Comparison of ENCODE assay signal across 9 mouse cellular contexts in the genomic region with DNA sequence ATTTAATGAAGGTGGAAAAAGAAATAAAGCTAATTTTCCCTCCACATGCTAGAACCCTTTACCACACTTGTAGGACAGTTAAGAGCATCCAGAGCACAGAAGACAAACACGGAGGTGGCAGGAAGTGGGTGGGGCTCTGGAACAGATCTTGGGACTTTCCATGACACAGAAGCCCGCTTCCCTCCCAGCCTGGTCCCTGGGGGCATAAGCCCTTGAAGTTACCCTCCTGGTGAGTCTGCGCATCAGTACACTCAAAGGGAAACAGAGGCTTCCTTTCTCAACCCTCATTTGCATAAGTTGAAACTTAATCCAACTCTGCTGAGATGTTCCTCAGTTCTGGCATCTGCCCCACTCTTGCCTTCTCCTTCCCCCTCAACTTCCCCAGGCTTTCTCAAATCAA.
DNase-seq lines count a peak whose midpoint lies in the region; ATAC-seq and TF ChIP-seq lines count a peak whose summit lies in the region.
"Had no signal": no experiment of that assay in that cellular context is flagged by ENCODE, and none has a peak within 500 bp of the region (broad histone marks: within the 10 kb centered on the region; RNA-seq: fewer than 3 reads in every experiment).

No protein-coding gene starts in this region.

- peak; percentile 12 for DNase-seq in liver, adult 2 months (ENCODE audit: extremely low read depth, low read depth, low spot score)
- DNase-seq in liver, embryonic 11.5 days (ENCODE audit: low spot score), result no peak
- DNase-seq in heart, adult 11 months, result peak; percentile 98
- DNase-seq in skeletal muscle tissue, adult 2 months (ENCODE audit: low read depth, low spot score), result peak; percentile 64
- DNase-seq in layer of hippocampus, postnatal 14 days (ENCODE audit: low spot score in 2 of 2), result no peak
- DNase-seq in midbrain, embryonic 10.5 days (ENCODE audit: low spot score), result no peak

- no peaks in the 10 kb centered on the region for H3K36me3 ChIP-seq in liver, adult 2 months (ENCODE audit: control insufficient read depth, insufficient read depth, low read length)
- H3K36me3 ChIP-seq in liver, embryonic 11.5 days (ENCODE audit: control insufficient read depth, insufficient read depth, low read length), result no peaks in the 10 kb centered on the region
- no peaks in the 10 kb centered on the region for H3K36me3 ChIP-seq in kidney, embryonic 14.5 days (ENCODE audit: control insufficient read depth, insufficient read depth, low read length)
- no peaks in the 10 kb centered on the region for H3K36me3 ChIP-seq in midbrain, embryonic 10.5 days
- H3K36me3 ChIP-seq: limb, embryonic 13.5 days had no signal

- H3K4me1 ChIP-seq in liver, adult 2 months (ENCODE audit: control insufficient read depth, insufficient read depth, low read length), result no peaks in the 10 kb centered on the region
- no peaks in the 10 kb centered on the region for H3K4me1 ChIP-seq in liver, embryonic 11.5 days (replicated peaks; ENCODE audit: control insufficient read depth, insufficient read depth, low read length)
- H3K4me1 ChIP-seq in kidney, embryonic 14.5 days (ENCODE audit: control insufficient read depth, insufficient read depth, low read length), result 0 out of 2 replicates have a peak, but pooled peaks cover 3% of the 10 kb centered on the region
- peaks cover 5% of the 10 kb centered on the region for H3K4me1 ChIP-seq in midbrain, embryonic 10.5 days

- H3K27me3 ChIP-seq in liver, adult 2 months (ENCODE audit: control insufficient read depth, insufficient read depth, low read length), result no peaks in the 10 kb centered on the region
- H3K27me3 ChIP-seq in liver, embryonic 11.5 days (replicated peaks; ENCODE audit: control insufficient read depth, insufficient read depth, low read length), result no peaks in the 10 kb centered on the region
- H3K27me3 ChIP-seq in kidney, embryonic 14.5 days (ENCODE audit: control insufficient read depth, insufficient read depth, low read length), result no peaks in the 10 kb centered on the region
- no peaks in the 10 kb centered on the region for H3K27me3 ChIP-seq in midbrain, embryonic 10.5 days (ENCODE audit: low read depth, poor library complexity, severe bottlenecking)
- H3K27me3 ChIP-seq: limb, embryonic 13.5 days had no signal

- no peak overlapping the region for H3K4me3 ChIP-seq in liver, adult 2 months (ENCODE audit: insufficient read depth, low read depth, low read length)
- H3K4me3 ChIP-seq in liver, embryonic 11.5 days (ENCODE audit: low read depth, low read length), result no peak overlapping the region
- H3K4me3 ChIP-seq in kidney, embryonic 14.5 days (ENCODE audit: low read length), result no peak overlapping the region
- H3K4me3 ChIP-seq in midbrain, embryonic 10.5 days, result no peak overlapping the region
- H3K4me3 ChIP-seq: limb, embryonic 13.5 days had no signal

- H3K27ac ChIP-seq in liver, adult 2 months (replicated peaks; ENCODE audit: insufficient read depth, low read depth, low read length), result no peak overlapping the region
- H3K27ac ChIP-seq in liver, embryonic 11.5 days (ENCODE audit: low read depth, low read length), result no peak overlapping the region
- peak overlapping the region; percentile 18; the same call in 1 of the 2 replicates for H3K27ac ChIP-seq in kidney, embryonic 14.5 days (ENCODE audit: low read depth, low read length)
- H3K27ac ChIP-seq in midbrain, embryonic 10.5 days (replicated peaks), result no peak overlapping the region
- H3K27ac ChIP-seq: limb, embryonic 13.5 days had no signal

- WGBS in liver, adult 2 months, result 22% methylated on average over 3 of the region's 3 CpGs
- WGBS in liver, embryonic 11.5 days, result 13% methylated on average over 3 of the region's 3 CpGs
- WGBS in kidney, embryonic 14.5 days, result 7% methylated on average over 3 of the region's 3 CpGs
- 12% methylated on average over 3 of the region's 3 CpGs for WGBS in midbrain, embryonic 10.5 days

- no peak for TF ChIP-seq POLR2A in liver, adult 2 months (IDR thresholded peaks at IDR 0.05; ENCODE audit: extremely low read depth, insufficient read depth, low read length)

- no peak overlapping the region for H3K9ac ChIP-seq in liver, adult 2 months (ENCODE audit: low read depth, low read length)
- H3K9ac ChIP-seq in liver, embryonic 11.5 days (ENCODE audit: low read depth, low read length), result no peak overlapping the region
- H3K9ac ChIP-seq in kidney, embryonic 14.5 days (ENCODE audit: low read depth, low read length), result no peak overlapping the region
- H3K9ac ChIP-seq: limb, embryonic 13.5 days had no signal

- no peak for TF ChIP-seq CTCF in liver, adult 2 months (IDR thresholded peaks at IDR 0.05; ENCODE audit: low read depth, low read length)

- H3K9me3 ChIP-seq in liver, embryonic 11.5 days (ENCODE audit: control insufficient read depth, low read length), result no peaks in the 10 kb centered on the region
- H3K9me3 ChIP-seq in kidney, embryonic 14.5 days (ENCODE audit: control insufficient read depth, low read length), result no peaks in the 10 kb centered on the region
- H3K9me3 ChIP-seq in midbrain, embryonic 10.5 days (replicated peaks), result no peaks in the 10 kb centered on the region
- H3K9me3 ChIP-seq: limb, embryonic 13.5 days had no signal

- ATAC-seq in liver, embryonic 11.5 days (replicated peaks; ENCODE audit: low FRiP score), result no peak
- ATAC-seq in activated CD4-positive, CD25-positive, alpha-beta regulatory T cell, adult 4 months, result peak; percentile 87
- peak; percentile 64 for ATAC-seq in kidney, embryonic 14.5 days (ENCODE audit: low FRiP score, low TSS enrichment)

- H3K4me2 ChIP-seq in liver, embryonic 11.5 days, result no peak overlapping the region
- H3K4me2 ChIP-seq in kidney, embryonic 14.5 days (replicated peaks; ENCODE audit: low read depth, low read length), result no peak overlapping the region; the same call in 1 of the 2 replicates
- H3K4me2 ChIP-seq: limb, embryonic 13.5 days had no signal

- no peaks in the 10 kb centered on the region for H3K79me2 ChIP-seq in liver, adult 2 months (ENCODE audit: control insufficient read depth, insufficient read depth, low read length)

Comparison
In these comparisons a context has a peak if more than half of its experiments do, and no peak if none do; other contexts are left out.
1. DNase-seq: peak in liver, adult 2 months (single experiment), heart, adult 11 months (single experiment) and skeletal muscle tissue, adult 2 months (single experiment); none in liver, embryonic 11.5 days (single experiment), layer of hippocampus, postnatal 14 days (0 of 2) and midbrain, embryonic 10.5 days (single experiment).